Mouse (Mus musculus) lung, postnatal 0 days (tissue): ENCODE data around the gene Pard6a. TPM values are rescaled to one million over a fixed set of nuclear protein-coding genes. Genes with fewer than 3 reads are reported as not detected.

Experiments used
- ATAC-seq: fragments of 200-750 bp; cut with Nextera tagmentation; 2 replicates; pipeline ENCODE4 v1.8.0; 2017; ENCODE audit warnings: moderate library complexity
- DNase-seq: peaks from one replicate; pipeline ENCODE4 v3.0.0-alpha.2; 2016; ENCODE audit warnings: low spot score
- H3K27ac ChIP-seq: fragments of 300-500 bp; sonication (generic); 2 replicates; pipeline ENCODE4 v1.5.1; 2014; ENCODE audit warnings: antibody characterized with exemption, mild to moderate bottlenecking, low read length, mixed read lengths
- H3K27me3 ChIP-seq: fragments of 300-500 bp; sonication (generic); replicated peaks from 2 replicates; pipeline ENCODE4 v1.6.1; 2014; ENCODE audit warnings: low read length, mixed read lengths; ENCODE audit not compliant: insufficient read depth
- H3K36me3 ChIP-seq: fragments of 300-500 bp; sonication (generic); 2 replicates; pipeline ENCODE4 v1.6.1; 2014; ENCODE audit warnings: low read length, mixed read lengths; ENCODE audit not compliant: insufficient read depth
- H3K4me1 ChIP-seq: fragments of 300-500 bp; sonication (generic); 2 replicates; pipeline ENCODE4 v1.6.1; 2014; ENCODE audit warnings: antibody characterized with exemption, low read depth, low read length, mixed read lengths; ENCODE audit not compliant: insufficient read depth
- H3K4me2 ChIP-seq: fragments of 300-500 bp; sonication (generic); replicated peaks from 2 replicates; pipeline ENCODE4 v1.6.1; 2014; ENCODE audit warnings: low read depth, mild to moderate bottlenecking, low read length, moderate library complexity, mixed read lengths
- H3K4me3 ChIP-seq: fragments of 300-500 bp; sonication (generic); 2 replicates; pipeline ENCODE4 v1.5.1; 2014; ENCODE audit warnings: low read depth, low read length
- H3K9ac ChIP-seq: fragments of 300-500 bp; sonication (generic); replicated peaks from 2 replicates; pipeline ENCODE4 v1.6.1; 2014; ENCODE audit warnings: low read depth, mild to moderate bottlenecking
- H3K9me3 ChIP-seq: fragments of 300-500 bp; sonication (generic); 2 replicates; pipeline ENCODE4 v1.6.1; 2016; ENCODE audit warnings: low read length, mixed read lengths
- CTCF ChIP-seq: IDR thresholded peaks from 2 replicates; pipeline ENCODE4 v1.5.1; 2016; ENCODE audit warnings: antibody characterized with exemption, mild to moderate bottlenecking
- EP300 ChIP-seq: IDR thresholded peaks from 2 replicates; pipeline ENCODE4 v1.6.1; 2016; ENCODE audit warnings: antibody characterized with exemption, mild to moderate bottlenecking, control low read depth
- WGBS: fragments of 180-500 bp; shearing (Covaris S2); extraction: QIAGEN DNeasy Blood & Tissue Kit; methylation state at CpG from one replicate; pipeline ENCODE4 v1.1.7; 2014; 5-methylcytosine and 5-hydroxymethylcytosine counted together
- polyA plus RNA-seq: library from polyadenylated mRNA; unstranded; fragments of >200 nt; fragmentation: Nextera tagmentation; extraction: Ambion mirVana; gene quantifications from 2 replicates; pipeline ENCODE4 v1.2.1, GENCODE M21; 2015

The Pard6a gene
- polyA plus RNA-seq, 1 experiment from 2014 or later: 16.6 TPM

DNA sequence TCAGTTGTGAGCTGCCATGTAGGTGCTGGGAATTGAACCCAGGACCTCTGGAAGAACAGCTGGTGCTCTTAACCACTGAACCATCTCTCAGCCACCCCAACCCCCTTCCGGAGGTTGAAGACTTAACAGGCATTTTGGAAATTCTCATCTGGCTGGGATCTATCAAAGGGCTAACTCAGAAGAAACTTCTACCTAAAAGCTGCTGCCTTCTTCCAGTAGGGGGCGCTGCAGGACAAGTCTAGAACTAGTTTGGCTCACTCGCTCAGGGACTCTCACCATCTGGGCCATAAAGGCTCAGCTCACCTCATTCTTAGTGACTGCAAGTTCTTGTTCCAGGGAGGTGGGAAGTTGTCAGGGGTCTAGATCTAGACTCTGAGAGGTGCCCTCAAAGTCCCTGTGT, 13.2 kb downstream of the Pard6a start:
- no peak overlapping the region for H3K27ac ChIP-seq
- no peak overlapping the region for H3K4me3 ChIP-seq
- no peaks in the 10 kb centered on the region for H3K27me3 ChIP-seq
- no peaks in the 10 kb centered on the region for H3K9me3 ChIP-seq
- peak; percentile 73 for ATAC-seq
- WGBS: 3% methylated on average over 3 of the region's 3 CpGs
- no peaks in the 10 kb centered on the region for H3K36me3 ChIP-seq
- no peak overlapping the region for H3K4me2 ChIP-seq
- peak; percentile 92 for TF ChIP-seq CTCF
- no peak for TF ChIP-seq EP300
- DNase-seq: peak; percentile 92
- no peaks in the 10 kb centered on the region for H3K4me1 ChIP-seq
- no peak overlapping the region for H3K9ac ChIP-seq

GRCm38 (mm10) chr8:105715042-105715441, 14.1 kb downstream of the Pard6a start:
- H3K36me3 ChIP-seq: no peaks in the 10 kb centered on the region
- no peak overlapping the region for H3K9ac ChIP-seq
- TF ChIP-seq CTCF (no peak), EP300 (peak; percentile 51; the same call in 1 of the 2 replicates)
- ATAC-seq (peak; percentile 49), DNase-seq (peak; percentile 48)
- no peaks in the 10 kb centered on the region for H3K9me3 ChIP-seq
- peak overlapping the region; percentile 48 for H3K27ac ChIP-seq
- 30% methylated on average over 6 of the region's 6 CpGs for WGBS
- H3K4me3 ChIP-seq: no peak overlapping the region
- H3K27me3 ChIP-seq: no peaks in the 10 kb centered on the region
- H3K4me1 ChIP-seq: no peaks in the 10 kb centered on the region
- no peak overlapping the region for H3K4me2 ChIP-seq

GRCm38 (mm10) chr8:105716302-105716945, 15.5 kb downstream of the Pard6a start:
- TF ChIP-seq EP300: no peak
- 0 out of 2 replicates have a peak, but pooled peaks have one; percentile 12 for TF ChIP-seq CTCF
- H3K9me3 ChIP-seq: no peaks in the 10 kb centered on the region
- no peak overlapping the region for H3K4me3 ChIP-seq
- no peaks in the 10 kb centered on the region for H3K36me3 ChIP-seq
- no peak overlapping the region for H3K27ac ChIP-seq
- 95% methylated on average over 15 of the region's 15 CpGs for WGBS
- H3K9ac ChIP-seq: no peak overlapping the region
- no peak for DNase-seq
- H3K27me3 ChIP-seq: no peaks in the 10 kb centered on the region
- ATAC-seq: no peak
- no peaks in the 10 kb centered on the region for H3K4me1 ChIP-seq
- H3K4me2 ChIP-seq: no peak overlapping the region

DNA sequence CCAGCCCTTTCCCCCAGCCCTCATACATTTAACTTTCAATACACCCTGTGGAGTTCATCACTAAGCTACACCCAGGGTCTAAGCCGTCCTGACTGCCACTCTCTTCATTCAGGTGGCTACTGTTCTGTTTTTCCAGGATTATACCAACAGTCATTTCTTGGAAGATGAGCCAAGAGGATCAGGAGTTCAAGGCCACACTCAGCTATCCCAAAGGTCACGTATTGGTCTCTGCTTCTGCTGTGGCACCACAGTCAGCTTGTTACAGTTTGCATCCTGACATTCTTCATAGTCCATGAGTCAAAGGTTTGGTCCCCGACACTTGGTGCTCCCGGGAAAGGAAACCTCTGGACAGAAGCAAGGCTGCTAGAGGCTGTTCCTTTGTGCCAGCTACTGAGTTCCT, 18.7 kb downstream of the Pard6a start:
- WGBS: 75% methylated on average over 4 of the region's 4 CpGs
- H3K9me3 ChIP-seq: no peaks in the 10 kb centered on the region
- H3K27me3 ChIP-seq: no peaks in the 10 kb centered on the region
- no peak overlapping the region for H3K9ac ChIP-seq
- no peaks in the 10 kb centered on the region; the same call in 1 of the 2 replicates for H3K36me3 ChIP-seq
- ATAC-seq (no peak), DNase-seq (no peak)
- no peak overlapping the region for H3K4me2 ChIP-seq
- H3K4me1 ChIP-seq: no peaks in the 10 kb centered on the region
- TF ChIP-seq CTCF (no peak), EP300 (no peak)
- H3K27ac ChIP-seq: peak overlapping the region; percentile 35; the same call in 1 of the 2 replicates
- no peak overlapping the region for H3K4me3 ChIP-seq

DNA sequence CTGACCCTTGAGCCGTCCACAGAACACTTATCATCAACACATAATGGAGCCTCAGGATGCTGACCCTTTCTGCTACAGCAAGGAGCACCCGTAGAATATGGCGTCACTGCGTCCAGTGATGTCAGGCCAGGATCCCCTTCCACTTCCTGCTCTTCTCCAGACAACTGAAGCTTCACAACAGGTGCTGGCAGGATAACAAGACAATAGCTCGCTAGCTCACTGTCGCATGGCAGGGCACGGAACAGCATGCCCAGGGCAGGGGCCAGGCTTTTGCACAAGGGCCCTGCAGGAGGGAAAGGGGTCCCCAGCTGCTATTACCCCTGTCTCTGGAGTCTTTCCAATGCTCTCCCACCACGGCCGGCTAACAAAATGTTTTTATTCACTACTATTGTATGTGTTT, 21.9 kb downstream of the Pard6a start:
- Histone ChIP-seq H3K9me3 (no peaks in the 10 kb centered on the region), H3K4me2 (no peak overlapping the region), H3K4me3 (no peak overlapping the region), H3K9ac (no peak overlapping the region), H3K27ac (no peak overlapping the region), H3K27me3 (no peaks in the 10 kb centered on the region), H3K36me3 (peaks cover 4% of the 10 kb centered on the region; the same call in 1 of the 2 replicates), H3K4me1 (no peaks in the 10 kb centered on the region)
- ATAC-seq (no peak), DNase-seq (no peak)
- TF ChIP-seq EP300 (no peak), CTCF (no peak)
- WGBS: 84% methylated on average over 9 of the region's 9 CpGs

GRCm38 (mm10) chr8:105725726-105726125, 24.8 kb downstream of the Pard6a start:
- TF ChIP-seq CTCF (no peak), EP300 (no peak)
- Histone ChIP-seq H3K27ac (no peak overlapping the region), H3K4me3 (no peak overlapping the region), H3K4me1 (no peaks in the 10 kb centered on the region), H3K9me3 (no peaks in the 10 kb centered on the region), H3K27me3 (no peaks in the 10 kb centered on the region), H3K36me3 (peaks cover 7% of the 10 kb centered on the region; the same call in 1 of the 2 replicates), H3K9ac (no peak overlapping the region), H3K4me2 (no peak overlapping the region)
- 70% methylated on average over 5 of the region's 5 CpGs for WGBS
- DNase-seq (no peak), ATAC-seq (no peak)
